Mouse (Mus musculus) right cerebral cortex, postnatal 4 days (tissue): ENCODE results near the gene Ampd3.

Source experiments
- DNase-seq: peaks from one replicate; pipeline ENCODE4 v3.0.0-alpha.2; 2022

Gene Ampd3

GRCm38 (mm10) chr7:110768001-110768400, at the start of gene Ampd3:
Ampd3 (plus strand) TSS chr7:110768206.
- DNase-seq = no peak

- DNase-seq = no peak
Measured at GRCm38 (mm10) chr7:110718505-110718904, 49.5 kb upstream of the Ampd3 start.

- no peak for DNase-seq
Measured at GRCm38 (mm10) chr7:110719857-110720256, 48.1 kb upstream of the Ampd3 start.

GRCm38 (mm10) chr7:110722183-110722582, 45.8 kb upstream of the Ampd3 start:
- no peak for DNase-seq

GRCm38 (mm10) chr7:110727049-110727448, 41.0 kb upstream of the Ampd3 start:
- peak; percentile 42 for DNase-seq

GRCm38 (mm10) chr7:110728876-110729275, 39.1 kb upstream of the Ampd3 start:
- DNase-seq = peak; percentile 20

- DNase-seq = no peak
Measured at GRCm38 (mm10) chr7:110729295-110729694, 38.7 kb upstream of the Ampd3 start.

GRCm38 (mm10) chr7:110731091-110731967, 36.7 kb upstream of the Ampd3 start:
- no peak for DNase-seq

- DNase-seq = no peak
Measured at GRCm38 (mm10) chr7:110732001-110732632, 35.9 kb upstream of the Ampd3 start.

- no peak for DNase-seq
Measured at GRCm38 (mm10) chr7:110736914-110737313, 31.1 kb upstream of the Ampd3 start.

- DNase-seq = no peak
Measured at GRCm38 (mm10) chr7:110739764-110740163, 28.2 kb upstream of the Ampd3 start.

GRCm38 (mm10) chr7:110740188-110740587, 27.8 kb upstream of the Ampd3 start:
- peak; percentile 30 for DNase-seq

- DNase-seq = no peak
Measured at GRCm38 (mm10) chr7:110742022-110742421, 26.0 kb upstream of the Ampd3 start.

- DNase-seq = no peak
Measured at GRCm38 (mm10) chr7:110746087-110746562, 21.9 kb upstream of the Ampd3 start.

GRCm38 (mm10) chr7:110746809-110747208, 21.2 kb upstream of the Ampd3 start:
- DNase-seq = no peak

- DNase-seq = no peak
Measured at GRCm38 (mm10) chr7:110750834-110751233, 17.2 kb upstream of the Ampd3 start.

GRCm38 (mm10) chr7:110751634-110752033, 16.4 kb upstream of the Ampd3 start:
- DNase-seq = no peak

- DNase-seq = no peak
Measured at GRCm38 (mm10) chr7:110753310-110753709, 14.7 kb upstream of the Ampd3 start.

- DNase-seq = no peak
Measured at GRCm38 (mm10) chr7:110753926-110754330, 14.1 kb upstream of the Ampd3 start.

GRCm38 (mm10) chr7:110756440-110756839, 11.6 kb upstream of the Ampd3 start:
- DNase-seq = no peak

GRCm38 (mm10) chr7:110762605-110763180, 5.3 kb upstream of the Ampd3 start:
- no peak for DNase-seq

- DNase-seq = peak; percentile 65
Measured at GRCm38 (mm10) chr7:110768451-110769064, 552 bp downstream of the Ampd3 start.

- no peak for DNase-seq
Measured at GRCm38 (mm10) chr7:110769094-110769493, 1.1 kb downstream of the Ampd3 start.
